Mouse (Mus musculus) CH12F3 (cell line): ENCODE data around the gene Ubtd1.
"Not testable (repeated sequence)": the region's sequence is repeated elsewhere in the genome, so short reads cannot be mapped to it uniquely, and the experiment has no call there.

Source experiments
- in situ Hi-C: fragments of 300-500 bp; cut with MboI; formaldehyde crosslinking; loops from 2 replicates; pipeline ENCODE4 v1.14.3; 2020; ENCODE audit warnings: low sequenced_read_pairs

Gene Ubtd1

GRCm38 (mm10) chr19:42056719-42057409 is 75.3 kb downstream of the Ubtd1 start:
- in situ Hi-C loops, result no loop called here

DNA sequence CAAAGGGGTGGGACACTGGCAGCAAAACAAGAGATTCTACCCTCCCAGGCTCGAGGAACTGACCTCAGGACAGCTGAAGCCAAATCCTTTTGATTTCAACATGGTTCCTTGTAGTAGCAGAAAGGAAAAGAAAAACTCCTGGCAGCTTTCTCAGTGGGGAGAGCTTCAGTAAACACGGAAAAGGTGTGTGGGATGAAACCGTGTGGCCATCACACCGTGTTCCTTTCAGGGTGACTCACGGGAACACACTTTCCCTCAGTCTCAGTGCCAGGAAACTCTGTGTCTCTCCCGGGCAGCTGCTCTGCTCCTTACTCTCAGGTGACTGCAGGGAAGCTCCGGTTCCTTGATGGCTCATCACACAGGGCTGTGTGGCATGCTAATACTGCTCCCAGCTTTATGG is 76.9 kb downstream of the Ubtd1 start:
- in situ Hi-C loops, result no loop called here

DNA sequence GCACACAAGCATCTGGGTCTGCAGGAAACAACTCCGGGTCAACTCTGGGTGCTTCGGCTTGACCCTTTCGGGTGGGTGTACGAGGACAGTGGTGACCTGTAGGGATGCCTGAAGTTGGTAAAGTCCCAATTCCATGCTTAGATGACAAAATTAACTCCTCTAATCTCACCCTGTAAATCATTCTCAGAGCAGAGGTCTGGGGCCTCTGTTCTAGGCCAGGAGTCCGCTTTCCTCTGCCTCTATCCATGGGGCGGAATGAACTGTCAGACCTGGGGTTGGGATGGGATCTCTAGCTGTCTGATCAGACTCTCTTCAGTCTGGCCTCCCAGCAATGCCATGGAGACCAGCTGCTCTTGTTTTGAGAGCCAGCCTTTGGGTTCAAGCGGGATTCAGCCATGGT is 79.9 kb downstream of the Ubtd1 start:
- in situ Hi-C loops, result no loop called here

DNA sequence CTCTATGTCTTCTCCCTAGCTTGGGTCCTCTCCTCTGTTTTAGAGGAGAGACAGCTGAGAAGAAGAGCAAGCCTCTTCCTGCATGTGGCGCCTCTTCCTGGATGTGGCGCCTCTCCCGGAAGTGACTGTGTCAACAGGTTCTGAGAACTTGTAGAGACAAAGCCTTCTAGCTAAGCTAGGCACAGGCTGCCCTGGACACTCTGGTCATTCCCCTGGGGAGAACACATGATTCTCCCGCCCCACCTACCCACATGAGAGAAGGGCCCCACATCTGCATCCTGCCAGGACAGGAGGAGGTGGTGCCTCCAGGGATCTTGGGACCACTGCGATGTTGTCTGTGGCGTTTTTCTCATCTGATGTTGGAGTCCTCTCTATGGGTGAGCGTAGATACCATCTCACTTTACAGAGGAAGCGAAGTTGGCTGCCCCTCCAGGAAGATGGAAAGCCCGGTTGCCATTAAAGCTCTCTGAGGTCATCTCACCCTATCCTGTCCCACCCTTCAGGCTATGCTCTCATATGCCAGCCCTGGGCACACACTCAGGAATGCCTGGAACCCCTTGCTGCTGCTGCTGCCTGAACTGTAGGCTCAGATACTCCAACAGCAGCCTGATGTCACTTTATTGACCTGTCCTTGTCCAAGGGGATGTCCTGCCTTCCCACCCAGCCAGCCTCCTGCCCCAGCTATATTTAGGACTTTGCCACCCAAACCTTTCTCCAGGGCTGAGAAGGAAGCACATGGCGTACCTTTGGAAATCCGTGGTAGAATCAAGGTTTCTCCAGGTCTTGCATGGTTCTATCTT is 87.1 kb downstream of the Ubtd1 start:
- in situ Hi-C loops, result no loop called here

DNA sequence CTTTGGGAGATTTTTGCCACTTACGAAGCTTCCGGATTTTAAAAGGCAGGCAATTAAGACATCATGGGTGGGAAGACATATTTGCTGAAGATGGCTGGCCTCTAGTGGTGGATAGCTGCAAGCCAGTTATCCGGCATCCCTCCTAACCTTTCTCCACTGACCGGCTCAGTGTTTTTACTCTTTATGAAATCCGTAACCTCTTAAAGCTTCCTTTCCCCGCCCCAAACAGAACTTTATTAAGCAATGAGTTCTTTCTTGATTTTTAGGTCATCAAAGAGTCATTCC is 87.6 kb downstream of the Ubtd1 start:
- in situ Hi-C loops, result no loop called here

DNA sequence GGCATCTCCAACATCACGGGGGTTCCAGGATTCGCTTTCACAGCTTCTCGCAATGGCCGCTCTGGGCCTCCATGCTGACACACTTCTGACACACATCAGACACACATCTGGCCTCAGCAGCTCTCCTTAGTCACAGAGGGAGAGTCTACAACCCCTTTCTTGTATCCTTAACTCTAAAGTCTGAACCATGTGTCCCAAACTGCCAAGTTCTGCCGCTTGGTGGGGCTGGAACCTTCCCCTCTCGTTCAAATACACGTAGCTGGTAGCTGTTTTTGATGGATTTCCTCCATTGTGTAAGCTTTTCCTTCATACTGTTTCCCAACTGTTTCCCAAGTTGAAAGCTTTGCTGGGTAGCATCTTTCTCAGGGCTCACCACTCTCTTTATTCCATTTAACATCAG is 89.7 kb downstream of the Ubtd1 start:
- in situ Hi-C loops, result no loop called here

GRCm38 (mm10) chr19:42071886-42072608 is 90.5 kb downstream of the Ubtd1 start:
- in situ Hi-C loops, result no loop called here

GRCm38 (mm10) chr19:42072802-42073201 is 91.2 kb downstream of the Ubtd1 start:
- in situ Hi-C loops, result no loop called here

- in situ Hi-C loops, result no loop called here
Measured at GRCm38 (mm10) chr19:42075051-42075450, 93.5 kb downstream of the Ubtd1 start.

- in situ Hi-C loops, result no loop called here
Measured at GRCm38 (mm10) chr19:42075992-42076391, 94.4 kb downstream of the Ubtd1 start.

DNA sequence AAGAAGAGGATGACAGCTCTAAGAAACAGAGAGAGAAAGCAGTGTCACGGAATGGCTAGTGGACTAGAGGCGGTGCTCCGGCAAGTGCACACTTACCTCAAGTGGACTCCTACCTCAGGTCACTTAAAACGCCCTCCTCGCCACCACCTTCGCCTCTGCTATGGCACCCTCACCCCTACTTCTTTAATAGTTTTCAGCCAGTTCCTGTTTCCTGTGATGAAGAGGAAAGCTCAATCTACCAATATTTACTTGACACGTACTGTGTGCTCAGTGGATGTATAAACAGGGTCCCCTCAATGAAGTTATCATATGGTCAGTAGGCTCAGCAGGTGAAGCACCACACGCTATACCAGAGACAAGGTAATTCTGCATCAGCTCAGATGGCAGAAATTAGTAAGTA is 97.0 kb downstream of the Ubtd1 start:
- in situ Hi-C loops, result no loop called here

DNA sequence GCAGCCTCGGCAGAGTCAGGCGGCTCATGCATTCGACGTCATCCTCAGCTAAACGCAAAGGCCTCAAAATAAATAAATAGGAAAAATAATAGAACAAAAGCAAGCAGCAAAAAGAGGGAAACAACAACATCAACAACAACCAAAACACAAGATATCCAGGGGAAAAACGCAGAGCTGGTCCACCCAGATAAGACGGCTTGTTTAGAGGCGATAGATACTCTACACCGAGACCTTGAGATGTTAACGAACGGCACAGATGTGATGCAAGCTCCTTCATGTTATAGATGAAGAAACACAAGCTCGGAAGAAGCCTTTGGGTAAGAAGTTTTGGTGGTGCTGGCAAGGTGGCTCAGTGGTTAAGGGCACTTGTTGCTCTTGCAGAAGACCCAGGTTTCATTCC is 97.4 kb downstream of the Ubtd1 start:
- in situ Hi-C loops, result no loop called here

GRCm38 (mm10) chr19:42079950-42080349 is 98.4 kb downstream of the Ubtd1 start:
- in situ Hi-C loops, result no loop called here

- in situ Hi-C loops, result no loop called here
Measured at GRCm38 (mm10) chr19:42080469-42080868, 98.9 kb downstream of the Ubtd1 start.

DNA sequence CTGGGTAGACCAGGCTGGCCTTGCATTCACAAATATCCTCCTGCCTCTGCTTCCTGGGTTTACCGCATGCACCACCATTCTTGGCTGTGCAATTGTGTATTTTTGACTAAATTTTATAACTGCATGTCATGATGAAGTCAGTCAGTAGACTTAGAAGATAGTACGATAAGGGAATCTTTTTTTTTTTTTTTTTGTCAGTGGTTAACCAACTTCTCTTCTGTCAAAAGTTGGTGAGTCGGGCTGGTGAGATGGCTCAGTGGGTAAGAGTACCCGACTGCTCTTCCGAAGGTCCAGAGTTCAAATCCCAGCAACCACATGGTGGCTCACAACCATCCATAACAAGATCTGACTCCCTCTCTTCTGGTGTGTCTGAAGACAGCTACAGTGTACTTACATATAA is 100.0 kb downstream of the Ubtd1 start:
- in situ Hi-C loops, result not testable (repeated sequence)
